Mouse (Mus musculus): ENCODE data around the gene Nxn. TPM values are rescaled to one million over a fixed set of nuclear protein-coding genes. Genes with fewer than 3 reads are reported as not detected.

Nxn gene
- total and polyA plus RNA-seq, 3 experiments, result 52.8 to 54.3 (median 53.0) TPM

GRCm38 (mm10) chr11:76337236-76337635 lies 61.7 kb downstream of the Nxn start:
- no peak overlapping the region for H3K27ac ChIP-seq (ENCODE audit: control insufficient read depth, low read depth, low read length)
- no peaks in the 10 kb centered on the region for H3K27me3 ChIP-seq (ENCODE audit: control insufficient read depth in 1 of 2, insufficient read depth in 2 of 2, low read length in 2 of 2)
- peaks cover 0 to 10% of the 10 kb centered on the region in 2 experiments; a peak in 2 of 4 replicates for H3K36me3 ChIP-seq (ENCODE audit: control insufficient read depth in 1 of 2, insufficient read depth in 2 of 2, low read length in 2 of 2)
- H3K4me3 ChIP-seq (ENCODE audit: control insufficient read depth in 1 of 2, insufficient read depth in 1 of 2, low read depth in 2 of 2, low read length in 2 of 2), result no peak overlapping the region
- TF ChIP-seq USF2 (IDR thresholded peaks at IDR 0.05; ENCODE audit: borderline replicate concordance in 1 of 2, insufficient read depth in 1 of 2, low read depth in 1 of 2, low read length in 2 of 2), result no peak
- TF ChIP-seq ZKSCAN1 (IDR thresholded peaks at IDR 0.05; ENCODE audit: low read depth, low read length), result no peak
- no peak for TF ChIP-seq ZC3H11A (IDR thresholded peaks at IDR 0.05; ENCODE audit: low read depth, low read length)
- TF ChIP-seq UBTF (IDR thresholded peaks at IDR 0.05; ENCODE audit: borderline replicate concordance, insufficient read depth, low read depth, low read length), result no peak
- TF ChIP-seq JUND (IDR thresholded peaks at IDR 0.05; ENCODE audit: low read depth, low read length), result no peak
- no peak for TF ChIP-seq BHLHE40 (IDR thresholded peaks at IDR 0.05; ENCODE audit: borderline replicate concordance, low read depth, low read length)
- no peak for TF ChIP-seq GATA1 (IDR thresholded peaks at IDR 0.05; ENCODE audit: low read depth, low read length)
- no peak for TF ChIP-seq RCOR1 (IDR thresholded peaks at IDR 0.05; ENCODE audit: low read depth, low read length)
- no peak for TF ChIP-seq EP300 (IDR thresholded peaks at IDR 0.05; ENCODE audit: low read depth in 1 of 2, low read length in 2 of 2)
- no peak for TF ChIP-seq TBP (IDR thresholded peaks at IDR 0.05; ENCODE audit: low read depth, low read length)
- TF ChIP-seq ZMIZ1 (IDR thresholded peaks at IDR 0.05; ENCODE audit: low read depth, low read length), result no peak
- no peak for TF ChIP-seq E2F4 (IDR thresholded peaks at IDR 0.05; ENCODE audit: borderline replicate concordance, low read depth, low read length)
- H3K9me3 ChIP-seq (replicated peaks; ENCODE audit: insufficient read depth, low read length), result no peaks in the 10 kb centered on the region
- H3K79me2 ChIP-seq (ENCODE audit: control insufficient read depth, insufficient read depth, low read length, poor library complexity), result peaks cover 1% of the 10 kb centered on the region; the same call in 1 of the 2 replicates
- H3K4me1 ChIP-seq (ENCODE audit: control insufficient read depth in 1 of 2, insufficient read depth in 2 of 2, low read length in 2 of 2), result no peaks in the 10 kb centered on the region
- no peak overlapping the region for H3K9ac ChIP-seq (ENCODE audit: control insufficient read depth, low read depth, low read length, poor library complexity, severe bottlenecking)
- no peak for DNase-seq (ENCODE audit: low read depth, low spot score)

GRCm38 (mm10) chr11:76336224-76336623 lies 62.7 kb downstream of the Nxn start:
- Histone ChIP-seq H3K4me1 (ENCODE audit: control insufficient read depth in 1 of 2, insufficient read depth in 2 of 2, low read length in 2 of 2) (no peaks in the 10 kb centered on the region), H3K9me3 (replicated peaks; ENCODE audit: insufficient read depth, low read length) (no peaks in the 10 kb centered on the region), H3K4me3 (ENCODE audit: control insufficient read depth in 1 of 2, insufficient read depth in 1 of 2, low read depth in 2 of 2, low read length in 2 of 2) (no peak overlapping the region), H3K79me2 (ENCODE audit: control insufficient read depth, insufficient read depth, low read length, poor library complexity) (peaks cover 1% of the 10 kb centered on the region; the same call in 1 of the 2 replicates), H3K9ac (ENCODE audit: control insufficient read depth, low read depth, low read length, poor library complexity, severe bottlenecking) (no peak overlapping the region), H3K27ac (ENCODE audit: control insufficient read depth, low read depth, low read length) (no peak overlapping the region), H3K36me3 (ENCODE audit: control insufficient read depth in 1 of 2, insufficient read depth in 2 of 2, low read length in 2 of 2) (peaks cover 0 to 10% of the 10 kb centered on the region in 2 experiments; a peak in 2 of 4 replicates), H3K27me3 (ENCODE audit: control insufficient read depth in 1 of 2, insufficient read depth in 2 of 2, low read length in 2 of 2) (no peaks in the 10 kb centered on the region)
- no peak for TF ChIP-seq ZKSCAN1 (IDR thresholded peaks at IDR 0.05; ENCODE audit: low read depth, low read length)
- TF ChIP-seq NRF1 (IDR thresholded peaks at IDR 0.05; ENCODE audit: insufficient read depth, low read depth, low read length, poor library complexity, severe bottlenecking), result no peak
- TF ChIP-seq USF1 (IDR thresholded peaks at IDR 0.05; ENCODE audit: low read depth, low read length), result no peak
- TF ChIP-seq ZNF384 (IDR thresholded peaks at IDR 0.05; ENCODE audit: low read depth, low read length), result no peak
- TF ChIP-seq HCFC1 (IDR thresholded peaks at IDR 0.05; ENCODE audit: low read depth, low read length), result no peak
- no peak for TF ChIP-seq BHLHE40 (IDR thresholded peaks at IDR 0.05; ENCODE audit: borderline replicate concordance, low read depth, low read length)
- TF ChIP-seq CHD1 (IDR thresholded peaks at IDR 0.05; ENCODE audit: low read depth, low read length), result no peak
- no peak for TF ChIP-seq ETS1 (IDR thresholded peaks at IDR 0.05; ENCODE audit: low read depth, low read length)
- no peak for TF ChIP-seq MYB (IDR thresholded peaks at IDR 0.05; ENCODE audit: low read depth, low read length)
- no peak for TF ChIP-seq RAD21 (IDR thresholded peaks at IDR 0.05; ENCODE audit: low read depth, low read length)
- TF ChIP-seq POLR2A (IDR thresholded peaks at IDR 0.05; ENCODE audit: control insufficient read depth in 1 of 2, insufficient read depth in 1 of 2, low read depth in 1 of 2, low read length in 2 of 2, poor library complexity in 1 of 2), result no peak
- no peak for TF ChIP-seq SIN3A (IDR thresholded peaks at IDR 0.05; ENCODE audit: low read length)
- no peak for TF ChIP-seq TBP (IDR thresholded peaks at IDR 0.05; ENCODE audit: low read depth, low read length)
- no peak for TF ChIP-seq SMC3 (IDR thresholded peaks at IDR 0.05; ENCODE audit: low read depth, low read length)
- TF ChIP-seq TAL1 (IDR thresholded peaks at IDR 0.05; ENCODE audit: low read length), result no peak
- no peak for TF ChIP-seq KAT2A (conservative IDR thresholded peaks at IDR 0.05; ENCODE audit: low read depth, low read length)
- no peak for TF ChIP-seq CHD2 (IDR thresholded peaks at IDR 0.05; ENCODE audit: low read length)
- TF ChIP-seq MAFK (IDR thresholded peaks at IDR 0.05; ENCODE audit: borderline replicate concordance, low read depth, low read length), result no peak
- DNase-seq (ENCODE audit: low read depth, low spot score), result no peak
